Mouse (Mus musculus) cerebellum, postnatal 36 days (tissue): ENCODE measurements around the gene Trib2.

ENCODE experiments used
- DNase-seq, 2 experiments: peaks; one replicate each; pipeline ENCODE4 v3.0.0; 2021 to 2022; ENCODE audit warnings: mixed read lengths in 2 of 2

The Trib2 gene

GRCm38 (mm10) chr12:15813133-15813818, 3.4 kb downstream of the Trib2 start:
- peak in 1 of 2 experiments; percentile 9 for DNase-seq

GRCm38 (mm10) chr12:15812139-15812962, 4.4 kb downstream of the Trib2 start:
- DNase-seq = no peak

GRCm38 (mm10) chr12:15811682-15812081, 5.0 kb downstream of the Trib2 start:
- no peak for DNase-seq

GRCm38 (mm10) chr12:15810926-15811325, 5.8 kb downstream of the Trib2 start:
- no peak for DNase-seq

- DNase-seq = no peak
Measured at GRCm38 (mm10) chr12:15809657-15810056, 7.1 kb downstream of the Trib2 start.

GRCm38 (mm10) chr12:15809249-15809648, 7.5 kb downstream of the Trib2 start:
- no peak for DNase-seq

GRCm38 (mm10) chr12:15808186-15808800, 8.4 kb downstream of the Trib2 start:
- DNase-seq = no peak

GRCm38 (mm10) chr12:15804931-15805331, 11.8 kb downstream of the Trib2 start:
- no peak for DNase-seq

- no peak for DNase-seq
Measured at GRCm38 (mm10) chr12:15803936-15804438, 12.7 kb downstream of the Trib2 start.

- no peak for DNase-seq
Measured at GRCm38 (mm10) chr12:15801571-15801930, 15.2 kb downstream of the Trib2 start.

GRCm38 (mm10) chr12:15800914-15801570, 15.7 kb downstream of the Trib2 start:
- peak; percentile 13 to 16 for DNase-seq

- DNase-seq = peak in 1 of 2 experiments; percentile 11
Measured at GRCm38 (mm10) chr12:15800196-15800913, 16.4 kb downstream of the Trib2 start.

GRCm38 (mm10) chr12:15798019-15798418, 18.7 kb downstream of the Trib2 start:
- no peak for DNase-seq

- no peak for DNase-seq
Measured at GRCm38 (mm10) chr12:15795886-15796285, 20.8 kb downstream of the Trib2 start.

GRCm38 (mm10) chr12:15793336-15793735, 23.4 kb downstream of the Trib2 start:
- DNase-seq = no peak

- no peak for DNase-seq
Measured at GRCm38 (mm10) chr12:15790181-15790580, 26.5 kb downstream of the Trib2 start.

- no peak for DNase-seq
Measured at GRCm38 (mm10) chr12:15777047-15777446, 39.7 kb downstream of the Trib2 start.

GRCm38 (mm10) chr12:15771686-15772085, 45.0 kb downstream of the Trib2 start:
- DNase-seq = no peak

- no peak for DNase-seq
Measured at GRCm38 (mm10) chr12:15768536-15768935, 48.2 kb downstream of the Trib2 start.

- DNase-seq = peak; percentile 9 to 12
Measured at GRCm38 (mm10) chr12:15765996-15766395, 50.7 kb downstream of the Trib2 start.

GRCm38 (mm10) chr12:15765238-15765637, 51.5 kb downstream of the Trib2 start:
- no peak for DNase-seq

GRCm38 (mm10) chr12:15761453-15762116, 55.1 kb downstream of the Trib2 start:
- DNase-seq = no peak
